Mouse (Mus musculus): ENCODE measurements around the gene Rnf11.
"Not testable (repeated sequence)": the region's sequence is repeated elsewhere in the genome, so short reads cannot be mapped to it uniquely, and the experiment has no call there.

The Rnf11 gene

GRCm38 (mm10) chr4:109410681-109411376, 73.7 kb downstream of the Rnf11 start:
- DNase-seq, result no peak

GRCm38 (mm10) chr4:109407701-109408485, 76.6 kb downstream of the Rnf11 start:
- no peak for DNase-seq

- DNase-seq, result no peak
These were observed 77.4 kb downstream of the Rnf11 start for GRCm38 (mm10) chr4:109407176-109407520.

- peak; percentile 53 to 69 for DNase-seq
These were observed 77.9 kb downstream of the Rnf11 start, which contains the start of gene Ttc39a for GRCm38 (mm10) chr4:109406486-109407175. TSS of gene Ttc39a (plus strand) at chr4:109406623.

GRCm38 (mm10) chr4:109406054-109406485, 78.5 kb downstream of the Rnf11 start:
- peak; percentile 70 to 78 for DNase-seq

GRCm38 (mm10) chr4:109405415-109405814, 79.1 kb downstream of the Rnf11 start:
- no peak for DNase-seq

GRCm38 (mm10) chr4:109404908-109405307, 79.6 kb downstream of the Rnf11 start:
- DNase-seq, result not testable (repeated sequence)

GRCm38 (mm10) chr4:109401176-109401689, 83.3 kb downstream of the Rnf11 start:
- DNase-seq, result no peak

Measured in kidney, postnatal 4 days (tissue).